Mouse (Mus musculus): Measurements from ENCODE around the gene Znrf4.
"Not testable (repeated sequence)": the region's sequence is repeated elsewhere in the genome, so short reads cannot be mapped to it uniquely, and the experiment has no call there.

Gene Znrf4

DNA sequence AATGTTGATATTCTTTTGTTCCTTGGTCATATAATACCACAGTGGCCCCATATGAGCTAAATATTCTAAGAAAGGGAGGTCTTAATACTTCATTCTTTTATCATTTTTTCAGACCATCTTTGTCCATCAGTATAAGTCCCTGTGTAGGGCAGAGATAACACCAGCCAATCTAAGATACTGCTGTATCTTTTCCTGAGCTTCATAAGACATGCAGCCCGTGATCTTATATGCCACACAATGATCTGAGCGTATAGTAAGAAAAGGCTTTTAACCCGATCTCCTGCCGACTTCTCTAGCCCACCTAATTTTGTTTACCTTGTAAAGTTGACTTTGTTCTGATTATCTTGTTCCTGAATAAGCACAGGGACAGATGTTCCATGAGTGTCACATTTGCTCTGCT, 12.7 kb upstream of the Znrf4 start:
- no peak for DNase-seq

DNA sequence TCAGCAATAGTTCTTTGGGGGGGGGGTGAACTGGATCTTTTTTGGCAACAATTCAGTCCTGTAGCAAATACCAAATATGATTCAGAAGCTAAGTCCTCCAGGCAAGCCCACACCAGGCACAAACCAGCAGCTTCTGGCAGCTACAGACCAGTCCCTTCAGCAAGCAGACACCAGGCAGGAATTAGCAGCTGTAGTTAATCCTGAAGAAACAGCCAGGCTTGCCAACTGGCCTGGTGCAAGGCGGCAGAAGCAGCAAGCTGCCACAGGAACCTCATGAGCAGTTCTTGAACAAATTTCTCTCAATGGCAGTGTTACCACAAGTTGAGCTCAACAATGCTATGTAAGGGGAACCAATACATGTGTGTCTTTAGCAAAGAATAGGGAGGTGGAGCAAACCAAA, 10.5 kb upstream of the Znrf4 start:
- peak in 1 of 2 experiments; percentile 22 for DNase-seq

DNA sequence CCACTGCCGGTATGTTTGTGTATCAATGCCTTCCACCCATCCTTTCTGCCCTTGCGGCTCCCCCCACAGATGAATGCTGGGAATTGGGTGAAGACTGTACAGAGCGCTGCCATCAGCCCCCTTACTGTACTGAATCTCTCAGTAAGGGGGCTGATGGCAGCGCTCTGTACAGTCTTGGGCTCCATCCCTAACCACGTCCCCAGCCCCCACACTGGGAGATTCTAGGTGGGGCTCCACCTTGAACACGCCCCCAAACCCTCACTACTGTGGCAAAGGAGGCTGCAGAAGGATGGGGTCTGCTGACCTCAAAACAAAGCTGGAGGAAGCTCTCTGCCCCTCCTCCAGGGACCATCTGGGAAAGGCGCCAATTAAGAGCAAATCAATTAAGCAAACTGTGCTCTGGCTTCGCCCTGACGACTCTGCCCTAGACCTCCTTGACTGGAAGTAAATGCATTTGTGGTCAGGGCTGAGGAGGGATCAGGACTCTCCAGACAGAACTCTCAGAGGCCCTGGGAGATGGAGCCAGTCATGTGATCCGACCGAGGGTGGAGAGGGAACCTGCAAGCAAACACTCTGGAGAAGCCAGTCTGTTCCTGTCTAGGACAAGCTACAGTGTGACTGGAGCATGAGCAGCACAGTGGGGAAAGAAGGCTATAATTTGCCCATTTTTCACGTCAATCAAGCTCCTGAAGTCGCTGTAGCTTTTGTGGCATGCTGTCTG, 3.6 kb upstream of the Znrf4 start:
- peak in 1 of 2 experiments; percentile 69 for DNase-seq

DNA sequence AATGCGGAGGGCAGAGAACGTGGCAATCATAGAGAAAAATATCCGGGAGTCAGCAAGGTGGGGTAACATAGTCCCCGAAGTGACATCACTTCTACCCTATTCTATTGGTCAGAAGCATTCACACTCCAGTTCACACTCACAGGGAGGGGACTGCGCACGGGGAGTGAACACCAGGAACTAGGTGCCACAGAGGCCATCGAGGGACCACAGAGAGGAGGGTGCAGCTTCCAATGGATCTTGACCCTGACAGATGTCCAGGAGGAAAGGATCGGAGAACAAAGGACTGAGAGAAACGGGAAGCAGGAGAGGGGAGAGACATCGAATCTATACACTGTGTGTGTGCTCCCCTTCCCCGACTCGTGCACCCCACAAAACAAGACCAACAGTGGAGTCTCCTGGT, 2.7 kb upstream of the Znrf4 start:
- no peak for DNase-seq

DNA sequence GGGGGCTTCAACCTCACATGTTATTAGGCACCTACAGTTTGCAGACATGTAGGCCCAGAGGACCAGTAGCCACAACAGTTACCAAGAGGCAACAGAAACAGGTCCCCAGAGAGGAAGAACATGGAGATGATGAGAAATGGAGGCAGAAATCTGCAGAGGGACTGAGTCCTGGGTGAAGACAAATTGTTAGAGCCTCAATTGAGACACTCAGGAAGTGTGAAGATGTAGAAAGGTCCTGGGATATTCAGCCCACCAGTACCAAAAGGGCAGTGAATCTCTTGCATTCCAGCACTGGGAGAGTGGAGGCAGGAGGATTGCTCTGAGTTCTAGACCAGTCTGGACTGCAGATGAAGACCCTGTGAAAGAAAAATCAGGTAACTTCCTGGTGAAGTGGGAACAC, 2.1 kb upstream of the Znrf4 start:
- DNase-seq = no peak

DNA sequence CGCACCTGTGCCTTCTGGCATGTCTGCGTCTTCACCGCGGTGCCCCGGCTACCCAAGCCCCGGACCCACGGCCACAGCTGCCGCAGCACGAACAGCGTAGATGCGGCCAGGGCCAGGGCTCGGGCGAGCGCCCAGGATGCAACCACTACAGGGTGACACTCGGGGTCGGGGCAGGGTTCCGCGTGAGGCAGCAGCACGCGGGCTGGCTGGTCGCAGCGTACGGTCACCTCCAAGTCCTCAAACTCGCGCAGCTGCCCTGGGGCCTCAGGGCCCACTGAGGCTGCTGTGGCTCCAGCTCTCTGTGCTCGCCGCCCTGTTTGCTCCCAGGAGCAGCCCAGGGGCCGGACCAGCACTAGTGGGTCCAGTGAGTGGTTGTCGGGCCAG, 532 bp downstream of the Znrf4 start:
- no peak for DNase-seq

DNA sequence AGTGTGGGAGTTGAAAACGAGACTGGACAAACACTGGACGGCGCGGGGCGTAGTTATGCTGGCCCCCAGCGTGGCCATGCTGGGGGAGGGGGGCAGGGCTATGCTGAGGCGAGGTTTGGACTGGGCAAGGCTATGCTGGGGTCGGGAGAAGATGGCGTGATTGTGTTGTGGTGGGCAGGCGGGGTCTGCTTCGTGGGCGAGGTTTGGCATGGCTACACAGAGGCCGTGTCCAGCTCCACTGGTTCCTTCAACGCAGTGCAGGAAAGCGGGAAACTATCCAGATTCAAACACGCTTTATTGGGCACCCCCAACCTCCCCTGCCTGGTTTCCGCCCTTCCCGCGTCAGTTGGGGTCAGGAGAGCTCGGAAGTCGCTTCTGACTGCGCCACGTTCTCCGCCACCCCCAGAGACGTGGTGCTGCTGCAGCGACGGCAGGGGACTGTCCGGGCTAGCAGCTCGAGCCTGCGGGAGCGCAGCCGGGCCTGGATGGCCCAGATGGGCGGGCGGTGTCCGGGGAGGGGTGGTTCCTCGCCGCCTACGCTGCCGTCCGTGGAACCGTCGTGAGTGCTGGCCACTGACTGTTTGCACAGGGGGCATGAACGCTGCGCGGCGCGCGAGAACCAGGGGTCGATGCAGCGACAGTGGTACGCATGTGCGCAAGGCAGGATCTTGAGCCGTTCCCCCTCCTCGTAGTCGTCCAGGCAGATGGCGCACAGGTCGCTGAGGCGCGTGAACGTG, 1.1 kb downstream of the Znrf4 start:
- DNase-seq = peak; percentile 69 to 72

DNA sequence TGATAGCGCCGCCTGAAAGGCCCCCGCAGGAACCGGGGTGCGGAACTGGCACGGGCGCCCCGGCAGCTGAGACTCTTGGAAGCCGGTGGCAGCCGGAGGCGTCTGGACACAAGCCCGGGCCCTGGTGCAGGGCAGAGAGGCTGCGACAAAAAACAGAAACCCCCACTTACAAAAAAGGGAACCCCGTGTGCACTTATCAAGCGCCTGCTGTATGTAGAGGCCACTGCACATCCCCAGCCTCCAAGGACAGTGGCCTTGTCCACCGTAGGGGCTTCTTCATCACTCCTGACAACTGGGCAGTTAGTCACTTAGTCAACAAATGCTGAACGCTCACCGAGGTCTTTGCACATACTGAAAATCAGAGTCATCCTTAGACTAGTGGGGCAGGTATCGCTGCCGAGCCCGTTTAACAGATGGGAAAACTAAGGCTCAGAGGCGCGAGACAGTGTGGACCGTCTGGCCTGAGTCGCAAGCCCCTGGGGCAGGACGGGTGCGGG, 1.7 kb downstream of the Znrf4 start:
- DNase-seq = peak; percentile 84 to 85

DNA sequence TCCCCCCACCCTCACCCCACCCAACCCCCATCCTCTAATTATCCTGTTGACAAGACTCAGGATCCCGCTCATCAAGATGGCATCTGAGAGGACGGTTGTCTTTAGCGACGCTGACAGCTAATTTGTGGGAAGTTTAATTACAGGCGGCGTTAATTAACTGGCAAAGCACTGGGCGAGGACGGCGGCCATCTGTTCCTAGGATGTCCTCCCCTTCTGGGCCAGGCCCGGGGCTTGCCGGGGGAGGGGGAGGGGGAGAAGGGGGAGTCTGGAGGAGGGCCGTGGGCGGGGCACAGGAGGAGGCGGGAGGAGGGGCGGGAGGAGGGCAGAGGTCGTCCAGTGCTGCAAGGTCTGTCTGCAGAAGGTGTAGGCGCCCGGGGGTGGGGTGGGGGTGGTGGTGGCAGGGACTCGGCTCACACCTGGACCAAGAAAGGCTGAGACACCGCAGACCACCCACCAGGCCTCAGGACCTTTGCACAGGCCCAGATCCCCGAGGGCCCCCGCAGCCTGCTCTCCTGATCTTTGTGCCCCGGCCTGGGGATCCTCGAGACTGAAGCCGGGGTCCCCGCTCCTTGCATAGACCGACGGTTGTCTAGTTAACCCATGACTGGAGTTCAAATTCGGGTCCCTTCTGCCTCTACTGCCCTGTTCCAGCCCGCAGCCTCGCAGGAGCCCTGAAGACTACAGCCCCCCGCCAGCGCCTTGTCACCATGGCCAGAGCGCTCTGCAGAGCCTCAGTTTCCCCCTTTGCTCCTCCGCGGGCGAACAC, 2.3 kb downstream of the Znrf4 start:
- peak; percentile 87 to 89 for DNase-seq

DNA sequence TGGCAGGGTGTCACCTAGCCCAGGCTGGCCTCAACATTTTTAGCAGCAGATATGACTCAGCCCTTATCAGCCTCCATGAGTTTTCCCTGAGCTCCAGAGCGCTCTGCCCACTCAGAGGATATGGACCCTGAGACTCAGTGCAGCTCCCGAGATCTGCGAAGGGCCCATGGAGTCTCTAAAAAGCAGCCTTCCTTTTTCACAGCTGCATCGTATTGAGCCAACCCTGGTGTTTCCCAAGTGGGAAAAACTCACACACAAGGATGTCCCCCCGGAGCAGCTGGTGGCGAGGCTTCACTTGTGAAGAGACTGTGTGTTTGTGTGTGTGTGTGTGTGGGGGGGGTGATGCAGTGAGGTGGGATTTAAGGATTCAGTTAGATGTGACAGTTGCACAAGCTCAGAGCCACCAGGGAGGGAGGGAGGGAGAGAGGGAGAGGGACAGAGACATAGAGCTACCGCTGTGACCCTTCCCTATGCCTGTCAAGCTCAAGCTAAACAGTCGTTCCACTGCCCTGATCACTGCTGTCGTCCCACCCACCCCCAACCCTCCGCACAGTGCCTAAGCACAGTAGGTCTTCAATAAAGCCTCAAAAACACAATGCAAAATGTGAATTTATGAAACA, 3.1 kb downstream of the Znrf4 start:
- DNase-seq = no peak

DNA sequence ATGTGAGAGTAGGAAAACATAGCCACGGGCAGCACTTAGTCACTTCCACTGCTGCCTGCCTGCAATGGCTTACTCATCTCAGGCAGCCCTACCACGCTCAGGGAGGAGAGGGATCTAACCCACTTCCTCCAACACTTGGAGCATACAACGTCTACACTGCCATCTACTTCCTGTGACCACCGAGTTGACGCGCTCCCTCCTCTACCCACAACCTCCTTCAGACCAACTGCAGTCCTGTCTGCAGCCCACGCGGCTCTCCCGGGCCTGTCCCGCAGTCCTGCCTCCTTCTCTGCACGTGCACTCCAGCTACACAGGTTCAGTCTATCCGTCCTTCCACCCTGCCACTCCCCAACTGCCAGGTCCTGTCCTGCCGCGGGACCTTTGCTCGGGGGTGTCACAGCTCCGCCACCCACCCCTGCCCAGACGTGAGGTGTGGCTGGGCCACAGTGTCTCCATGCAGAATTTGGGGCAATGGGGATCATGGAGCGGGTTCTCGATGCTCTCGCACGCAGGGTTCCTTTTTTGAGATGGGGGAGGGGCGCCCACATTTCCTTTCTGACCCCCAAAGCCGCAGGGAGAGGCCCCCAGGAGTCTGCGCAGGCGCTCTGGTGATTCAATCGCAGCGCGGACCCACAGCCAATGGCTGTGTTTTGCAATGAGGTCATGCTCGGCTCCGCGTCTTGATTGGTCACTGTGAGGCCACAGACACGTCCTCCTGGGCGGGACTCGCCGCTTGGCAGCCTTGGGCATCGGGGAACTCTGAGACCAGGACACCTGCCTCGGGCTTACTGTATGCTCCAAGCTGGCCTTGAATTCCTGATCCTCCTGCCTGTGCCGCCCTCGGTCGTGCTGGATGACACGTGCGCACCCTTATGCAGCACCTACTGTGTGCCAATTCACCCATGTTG, 4.8 kb downstream of the Znrf4 start:
- peak; percentile 96 to 97 for DNase-seq

DNA sequence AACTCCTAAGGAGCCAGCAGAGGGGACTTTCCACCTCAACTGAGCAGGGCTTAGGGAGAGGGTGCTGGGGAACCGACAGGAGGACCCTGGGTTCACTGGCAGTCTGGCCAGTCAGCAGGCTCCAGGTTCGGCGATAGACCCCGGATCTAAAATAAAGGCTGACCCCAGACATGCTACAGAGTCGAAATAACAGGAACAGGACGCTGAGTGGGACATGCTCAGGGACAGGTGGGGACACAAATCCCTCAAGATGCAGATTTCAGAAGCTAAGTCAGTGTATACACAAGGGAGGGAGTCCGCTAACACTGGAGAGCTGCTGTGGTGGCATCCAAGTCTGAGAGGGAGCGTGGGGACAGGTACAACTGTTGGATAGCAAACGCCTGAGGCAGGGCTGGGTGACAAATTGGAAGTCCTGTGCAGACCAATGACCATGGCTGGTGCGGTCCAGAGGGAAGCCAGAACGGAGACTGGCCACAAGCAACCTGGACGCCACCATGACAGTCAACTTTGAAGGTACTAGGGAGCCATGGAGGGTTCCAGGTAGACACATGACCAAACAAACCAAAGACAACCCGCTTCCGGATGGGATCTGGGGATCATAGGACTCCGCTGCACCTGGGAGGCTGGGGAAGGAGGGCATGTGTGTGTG, 5.7 kb downstream of the Znrf4 start:
- peak in 1 of 2 experiments; percentile 4 for DNase-seq

DNA sequence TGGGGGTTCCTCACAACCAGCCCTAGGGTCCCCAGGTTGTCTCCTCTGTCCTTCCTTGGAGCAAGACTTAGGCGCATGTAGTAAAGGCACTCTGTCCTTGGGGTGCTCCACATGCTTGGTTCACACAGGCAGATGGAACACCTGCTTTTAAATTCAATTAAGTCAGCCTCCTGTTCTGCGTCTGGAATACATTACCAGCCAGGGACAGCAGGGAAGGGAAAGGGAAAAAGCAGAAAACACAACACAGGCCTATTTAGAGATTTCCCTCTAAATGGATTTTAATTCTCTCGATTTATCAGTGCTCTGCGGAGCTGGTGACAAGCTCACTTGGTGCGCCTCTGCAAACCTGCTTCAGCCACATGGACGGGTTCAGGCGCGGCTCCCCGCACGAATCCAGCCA, 6.8 kb downstream of the Znrf4 start:
- peak in 1 of 2 experiments; percentile 5 for DNase-seq

DNA sequence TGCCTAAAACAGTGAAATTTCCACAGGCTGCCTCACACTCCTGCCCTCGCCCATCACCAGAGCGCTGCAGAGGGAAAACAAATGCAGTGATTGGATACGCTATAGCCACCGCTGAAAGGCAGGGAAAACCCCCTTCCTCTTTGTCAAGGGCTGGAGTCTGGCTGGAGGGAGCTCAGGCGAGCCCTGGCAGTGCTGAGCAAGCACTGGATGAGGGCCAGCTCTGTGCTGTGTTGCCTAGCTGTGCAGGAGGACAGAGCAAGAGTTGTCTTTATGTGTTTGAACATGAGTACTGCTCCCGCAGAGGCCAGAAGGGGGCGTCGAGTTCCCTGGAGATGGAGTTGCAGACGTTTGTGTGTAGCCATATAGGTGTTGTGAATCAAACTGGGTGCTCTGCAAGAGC, 9.7 kb downstream of the Znrf4 start:
- DNase-seq = peak; percentile 91 to 93

DNA sequence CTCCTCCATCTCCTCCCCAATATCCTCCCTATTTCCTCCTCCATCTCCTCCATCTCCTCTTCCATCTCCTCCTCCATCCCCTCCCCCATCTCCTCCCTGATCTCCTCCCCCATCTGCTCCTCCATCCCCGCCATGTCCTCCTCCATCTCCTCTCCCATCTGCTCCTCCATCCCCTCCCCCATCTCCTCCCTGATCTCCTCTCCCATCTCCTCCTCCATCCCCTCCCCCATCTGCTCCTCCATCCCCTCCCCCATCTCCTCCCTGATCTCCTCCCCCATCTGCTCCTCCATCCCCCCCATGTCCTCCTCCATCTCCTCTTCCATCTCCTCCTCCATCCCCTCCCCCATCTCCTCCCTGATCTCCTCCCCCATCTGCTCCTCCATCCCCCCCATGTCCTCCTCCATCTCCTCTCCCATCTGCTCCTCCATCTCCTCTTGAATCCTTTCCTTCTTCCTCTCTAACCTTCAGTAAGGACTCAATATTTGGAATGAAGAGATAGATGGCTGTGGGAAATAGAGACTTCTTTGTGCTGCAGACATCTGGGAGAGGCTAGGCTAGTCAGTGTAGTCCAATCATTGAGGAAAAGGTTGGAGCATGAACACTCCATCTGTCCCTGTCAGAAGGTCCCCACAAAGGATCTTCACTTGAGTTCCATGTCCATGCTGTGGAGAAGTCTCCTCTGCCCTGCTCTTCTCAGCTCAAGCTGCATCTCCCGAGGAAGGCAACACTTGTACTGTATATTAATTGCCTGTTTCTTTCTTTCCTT, 10.4 kb downstream of the Znrf4 start:
- not testable (repeated sequence) for DNase-seq

DNA sequence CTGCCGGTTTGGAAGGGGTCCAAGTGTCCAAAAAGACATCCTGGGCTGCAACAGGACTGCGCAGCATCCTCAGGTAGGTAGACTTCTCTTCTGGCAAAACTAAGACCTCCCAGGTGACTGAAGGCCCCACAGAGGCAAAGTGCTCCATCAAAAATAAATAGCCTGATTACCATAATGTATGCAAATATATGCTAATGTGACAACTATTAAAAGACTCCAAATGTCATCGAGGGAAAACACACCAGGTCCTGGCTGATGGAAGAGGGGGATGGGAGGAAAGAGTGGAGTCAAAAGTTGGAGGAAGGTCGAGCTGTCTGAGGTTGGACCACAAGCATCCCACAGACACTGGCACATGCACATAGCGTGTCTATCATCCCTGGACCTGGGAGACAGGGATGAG, 13.0 kb downstream of the Znrf4 start:
- DNase-seq = no peak

DNA sequence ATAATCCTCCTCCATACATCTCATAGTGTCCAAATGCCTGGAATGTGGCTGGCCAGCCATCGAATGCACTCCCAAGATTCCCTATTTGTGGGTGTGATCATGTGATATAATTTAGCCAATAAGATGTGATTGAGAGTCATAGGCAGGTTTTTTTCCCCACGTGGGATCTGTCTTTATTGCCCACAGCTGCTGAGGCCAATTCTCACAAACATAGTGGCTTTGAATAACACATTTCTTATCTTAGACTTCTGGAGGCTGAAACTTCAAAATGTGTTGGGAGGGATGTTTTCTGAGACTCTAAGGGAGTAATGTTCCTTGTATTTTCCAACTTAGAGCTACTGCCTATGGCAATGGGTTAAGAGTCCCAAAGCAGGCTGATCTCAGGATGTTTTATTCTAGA, 17.8 kb downstream of the Znrf4 start:
- no peak for DNase-seq

DNA sequence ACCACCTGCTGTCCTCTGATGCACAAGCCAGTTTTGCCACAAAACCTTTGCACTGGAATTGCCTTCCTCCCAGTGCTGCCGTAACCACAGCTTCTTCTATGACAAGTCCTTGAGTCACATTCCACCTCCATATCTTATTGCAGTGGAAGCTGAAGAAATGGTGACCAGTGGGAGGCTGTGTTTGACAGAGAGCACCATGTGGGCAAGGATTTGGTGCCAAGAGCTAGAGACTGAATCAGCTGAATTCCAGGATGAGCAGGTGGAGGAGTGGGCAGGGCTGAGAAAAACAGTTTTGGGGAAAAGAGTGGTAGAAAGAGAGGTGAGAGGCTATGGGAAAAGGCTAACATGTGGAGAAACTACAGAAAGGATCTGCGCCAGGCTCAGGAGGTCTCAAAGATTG, 18.4 kb downstream of the Znrf4 start:
- DNase-seq = no peak

DNA sequence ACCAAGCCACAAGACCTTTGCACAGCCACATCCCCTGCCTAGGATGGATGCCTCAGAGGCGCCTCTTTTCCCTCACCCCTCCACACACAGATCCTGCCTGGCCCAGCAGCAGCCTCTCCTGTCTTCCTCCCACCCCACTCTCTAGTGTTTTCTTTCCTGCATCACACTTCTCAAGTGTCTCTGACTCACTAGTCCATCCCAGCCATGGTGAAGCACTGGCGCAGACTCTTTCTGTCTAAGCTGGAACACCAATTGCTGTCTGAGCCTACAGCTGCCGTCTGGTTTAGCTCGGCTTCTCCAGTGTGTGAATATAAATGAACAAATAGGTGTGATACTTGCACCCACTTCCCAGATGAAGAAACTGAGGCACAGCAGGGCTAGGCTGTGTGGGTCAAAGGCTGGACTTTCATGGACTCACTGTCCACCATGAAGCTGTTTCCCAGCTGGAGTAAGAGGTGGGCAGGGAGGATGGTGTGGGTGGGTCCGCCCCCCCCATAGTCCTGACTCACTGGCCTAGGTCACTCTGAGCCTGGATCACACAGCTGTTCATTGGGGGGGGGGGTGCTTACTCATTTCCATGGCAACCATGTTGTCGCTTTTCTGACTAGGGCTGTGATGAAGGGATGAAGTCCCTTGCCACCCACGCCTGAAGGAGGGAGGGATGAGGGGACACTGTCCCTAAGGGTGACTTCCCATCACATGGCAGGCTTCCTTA, 21.6 kb downstream of the Znrf4 start:
- no peak for DNase-seq

DNA sequence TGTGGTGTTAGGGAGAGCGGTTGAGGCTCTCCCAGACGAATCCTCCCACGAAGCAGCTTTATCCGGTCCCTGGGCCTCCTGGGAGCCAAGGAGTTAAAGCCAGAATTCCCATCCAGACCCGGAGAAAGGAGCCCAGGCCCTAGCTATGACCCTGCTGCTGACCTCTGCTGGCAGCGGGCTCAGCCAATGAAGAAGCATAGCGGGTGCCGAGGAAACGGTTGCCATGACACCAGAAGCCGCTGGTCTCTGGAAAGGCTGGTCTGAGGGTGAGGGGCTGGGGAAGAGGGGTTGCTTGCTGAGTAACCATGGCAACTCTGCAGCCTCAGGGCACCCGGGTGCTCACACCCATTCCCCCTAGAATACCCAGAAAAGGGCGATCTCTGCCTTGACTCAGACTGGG, 24.2 kb downstream of the Znrf4 start:
- peak in 1 of 2 experiments; percentile 54 for DNase-seq

Data from cerebellum, postnatal 14 days (tissue).